In genomic region chr1:135572139-135572892, GRCm38 (mm10) we compare ENCODE assay signal across 18 mouse cellular contexts. TPM values are rescaled to one million over a fixed set of nuclear protein-coding genes. Genes with fewer than 3 reads are reported as not detected.
A peak's percentile ranks its signal among the peaks of the same experiment; 100 is the strongest.
DNase-seq lines count a peak whose midpoint lies in the region; ATAC-seq and TF ChIP-seq lines count a peak whose summit lies in the region.
"Had no signal": no experiment of that assay in that cellular context is flagged by ENCODE, and none has a peak within 500 bp of the region (broad histone marks: within the 10 kb centered on the region; RNA-seq: fewer than 3 reads in every experiment).

No protein-coding gene starts in this region.

- H3K9me3 ChIP-seq in midbrain, embryonic 13.5 days, result no peaks in the 10 kb centered on the region
- H3K9me3 ChIP-seq in midbrain, postnatal 0 days (ENCODE audit: low read length), result no peaks in the 10 kb centered on the region
- no peaks in the 10 kb centered on the region for H3K9me3 ChIP-seq in forebrain, embryonic 11.5 days (ENCODE audit: control insufficient read depth, low read length)
- H3K9me3 ChIP-seq in forebrain, embryonic 16.5 days (ENCODE audit: control insufficient read depth, low read length), result no peaks in the 10 kb centered on the region
- H3K9me3 ChIP-seq in hindbrain, postnatal 0 days (ENCODE audit: low read length), result no peaks in the 10 kb centered on the region
- H3K9me3 ChIP-seq: neural tube, embryonic 12.5 days had no signal

- TF ChIP-seq CTCF in midbrain, postnatal 0 days (IDR thresholded peaks at IDR 0.05), result no peak
- TF ChIP-seq CTCF in hindbrain, postnatal 0 days (IDR thresholded peaks at IDR 0.05; ENCODE audit: low read depth), result no peak

- no peak overlapping the region for H3K4me3 ChIP-seq in midbrain, embryonic 13.5 days (replicated peaks)
- no peak overlapping the region for H3K4me3 ChIP-seq in midbrain, postnatal 0 days (ENCODE audit: low read depth, low read length)
- H3K4me3 ChIP-seq in forebrain, embryonic 11.5 days (ENCODE audit: low read depth, low read length), result no peak overlapping the region
- no peak overlapping the region for H3K4me3 ChIP-seq in forebrain, embryonic 16.5 days (replicated peaks; ENCODE audit: low read length)
- no peak overlapping the region for H3K4me3 ChIP-seq in hindbrain, postnatal 0 days (ENCODE audit: low read length)
- H3K4me3 ChIP-seq: erythroblast, embryonic 14.5 days; neural tube, embryonic 12.5 days had no signal

- no peak; the same call in 1 of the 2 replicates for ATAC-seq in midbrain, embryonic 13.5 days
- ATAC-seq in midbrain, postnatal 0 days (ENCODE audit: low FRiP score), result no peak
- ATAC-seq in forebrain, embryonic 11.5 days (replicated peaks; ENCODE audit: low FRiP score), result 0 out of 2 replicates have a peak, but pooled peaks have one; percentile 30
- ATAC-seq in forebrain, embryonic 16.5 days, result peak; percentile 67
- no peak for ATAC-seq in hindbrain, postnatal 0 days
- no peak for ATAC-seq in megakaryocyte progenitor cell, adult 5-6 weeks (replicated peaks; ENCODE audit: poor library complexity)
- ATAC-seq: intestine, embryonic 16.5 days; liver, postnatal 0 days had no signal

- H3K9ac ChIP-seq in midbrain, embryonic 13.5 days (replicated peaks), result 0 out of 2 replicates have a peak overlapping the region, but pooled peaks have one; percentile 10
- no peak overlapping the region for H3K9ac ChIP-seq in midbrain, postnatal 0 days (replicated peaks; ENCODE audit: low read length, poor library complexity, severe bottlenecking)
- H3K9ac ChIP-seq in forebrain, embryonic 11.5 days (ENCODE audit: low read length), result no peak overlapping the region
- H3K9ac ChIP-seq in forebrain, embryonic 16.5 days (replicated peaks; ENCODE audit: low read depth, low read length), result no peak overlapping the region
- H3K9ac ChIP-seq in hindbrain, postnatal 0 days (replicated peaks; ENCODE audit: low read length), result no peak overlapping the region
- H3K9ac ChIP-seq: liver, postnatal 0 days; neural tube, embryonic 12.5 days had no signal

- no peak overlapping the region for H3K4me2 ChIP-seq in midbrain, embryonic 13.5 days (replicated peaks)
- no peak overlapping the region for H3K4me2 ChIP-seq in midbrain, postnatal 0 days (ENCODE audit: low read depth, low read length, poor library complexity, severe bottlenecking)
- H3K4me2 ChIP-seq in forebrain, embryonic 11.5 days (ENCODE audit: low read depth, low read length, severe bottlenecking), result no peak overlapping the region
- H3K4me2 ChIP-seq in forebrain, embryonic 16.5 days (ENCODE audit: low read length), result no peak overlapping the region
- H3K4me2 ChIP-seq in hindbrain, postnatal 0 days (ENCODE audit: low read depth, low read length), result no peak overlapping the region
- H3K4me2 ChIP-seq: heart, embryonic 11.5 days; neural tube, embryonic 12.5 days had no signal

- H3K36me3 ChIP-seq in midbrain, embryonic 13.5 days, result peaks cover 11% of the 10 kb centered on the region; the same call in 1 of the 2 replicates
- peaks cover 6% of the 10 kb centered on the region; the same call in 1 of the 2 replicates for H3K36me3 ChIP-seq in midbrain, postnatal 0 days (ENCODE audit: insufficient read depth, low read length)
- H3K36me3 ChIP-seq in forebrain, embryonic 11.5 days (ENCODE audit: control insufficient read depth, insufficient read depth, low read length), result no peaks in the 10 kb centered on the region
- peaks cover 2% of the 10 kb centered on the region; the same call in 1 of the 2 replicates for H3K36me3 ChIP-seq in forebrain, embryonic 16.5 days (ENCODE audit: control insufficient read depth, insufficient read depth)
- no peaks in the 10 kb centered on the region for H3K36me3 ChIP-seq in hindbrain, postnatal 0 days (ENCODE audit: insufficient read depth, low read length)
- H3K36me3 ChIP-seq: neural tube, embryonic 12.5 days had no signal

- peaks cover 47% of the 10 kb centered on the region for H3K4me1 ChIP-seq in midbrain, embryonic 13.5 days (replicated peaks)
- H3K4me1 ChIP-seq in midbrain, postnatal 0 days (ENCODE audit: insufficient read depth, low read length), result peaks cover 17% of the 10 kb centered on the region
- no peaks in the 10 kb centered on the region; the same call in 1 of the 2 replicates for H3K4me1 ChIP-seq in forebrain, embryonic 11.5 days (replicated peaks; ENCODE audit: control insufficient read depth, insufficient read depth, low read length)
- H3K4me1 ChIP-seq in forebrain, embryonic 16.5 days (replicated peaks; ENCODE audit: control insufficient read depth, insufficient read depth, low read length), result peaks cover 44% of the 10 kb centered on the region
- H3K4me1 ChIP-seq in hindbrain, postnatal 0 days (ENCODE audit: insufficient read depth, low read length), result peaks cover 8% of the 10 kb centered on the region; the same call in 1 of the 2 replicates

- WGBS in midbrain, embryonic 13.5 days, result 27% methylated on average over 4 of the region's 4 CpGs
- 28% methylated on average over 4 of the region's 4 CpGs for WGBS in midbrain, postnatal 0 days
- 38% methylated on average over 4 of the region's 4 CpGs for WGBS in forebrain, embryonic 11.5 days
- 36% methylated on average over 4 of the region's 4 CpGs for WGBS in forebrain, embryonic 16.5 days
- 33% methylated on average over 4 of the region's 4 CpGs for WGBS in hindbrain, postnatal 0 days

- H3K27me3 ChIP-seq in midbrain, embryonic 13.5 days, result no peaks in the 10 kb centered on the region
- no peaks in the 10 kb centered on the region for H3K27me3 ChIP-seq in midbrain, postnatal 0 days (ENCODE audit: insufficient read depth, low read length)
- H3K27me3 ChIP-seq in forebrain, embryonic 11.5 days (ENCODE audit: control insufficient read depth, insufficient read depth, low read length), result no peaks in the 10 kb centered on the region
- no peaks in the 10 kb centered on the region for H3K27me3 ChIP-seq in forebrain, embryonic 16.5 days (replicated peaks; ENCODE audit: control insufficient read depth, insufficient read depth, low read length)
- no peaks in the 10 kb centered on the region for H3K27me3 ChIP-seq in hindbrain, postnatal 0 days (ENCODE audit: insufficient read depth, low read length)
- H3K27me3 ChIP-seq: neural tube, embryonic 12.5 days had no signal

- peak overlapping the region; percentile 69 for H3K27ac ChIP-seq in midbrain, embryonic 13.5 days
- H3K27ac ChIP-seq in midbrain, postnatal 0 days (ENCODE audit: low read depth, low read length), result no peak overlapping the region
- peak overlapping the region; percentile 9; the same call in 1 of the 2 replicates for H3K27ac ChIP-seq in forebrain, embryonic 11.5 days (ENCODE audit: low read depth, low read length)
- peak overlapping the region; percentile 78 for H3K27ac ChIP-seq in forebrain, embryonic 16.5 days (ENCODE audit: low read length)
- H3K27ac ChIP-seq in hindbrain, postnatal 0 days, result no peak overlapping the region
- H3K27ac ChIP-seq: kidney, postnatal 0 days; neural tube, embryonic 12.5 days had no signal

- DNase-seq in midbrain, postnatal 0 days (ENCODE audit: low spot score), result no peak
- DNase-seq in forebrain, embryonic 11.5 days (ENCODE audit: low spot score), result no peak
- peak; percentile 51 for DNase-seq in hindbrain, postnatal 0 days (ENCODE audit: low spot score)
- no peak for DNase-seq in lung, postnatal 25 days (ENCODE audit: low spot score)
- DNase-seq: cerebellum, adult 9-11 months; liver; liver, postnatal 0 days; lung, postnatal 14 days; right cerebral cortex, postnatal 25 days; thymus, postnatal 4 days had no signal

RNA-seq across cellular contexts. Expression of gene Nav1, which starts 34.8 kb away (rescaled TPM):
- polyA plus RNA-seq in midbrain, embryonic 13.5 days (2015; fragmentation: Nextera tagmentation; extraction: Ambion mirVana), result 38.0 and 38.1 TPM in 2 replicates
- total RNA-seq in midbrain, postnatal 0 days (2014; rRNA removed), result 99.1 and 109 TPM in 2 replicates
- polyA plus RNA-seq in midbrain, postnatal 0 days (2015; fragmentation: Nextera tagmentation; extraction: Ambion mirVana), result 37.3 and 46.5 TPM in 2 replicates
- 23.4 and 26.9 TPM in 2 replicates for polyA plus RNA-seq in forebrain, embryonic 11.5 days (2014; fragmentation: Nextera tagmentation; extraction: Ambion mirVana)
- polyA plus RNA-seq in forebrain, embryonic 16.5 days (2015; fragmentation: Nextera tagmentation; extraction: Ambion mirVana), result 48.6 and 62.6 TPM in 2 replicates
- total RNA-seq in hindbrain, postnatal 0 days (2014; rRNA removed), result 90.0 and 106 TPM in 2 replicates
- 38.6 and 39.9 TPM in 2 replicates for polyA plus RNA-seq in hindbrain, postnatal 0 days (2015; fragmentation: Nextera tagmentation; extraction: Ambion mirVana)
- total RNA-seq in megakaryocyte progenitor cell, adult 5-6 weeks (2015), result 15.7 and 16.9 TPM in 2 replicates
- 2.0 and 2.8 TPM in 2 replicates for total RNA-seq in megakaryocyte progenitor cell, adult 5-6 weeks (2017)

Comparison
In these comparisons a context has a peak if more than half of its experiments do, and no peak if none do; other contexts are left out.
1. H3K27ac ChIP-seq: peak in midbrain, embryonic 13.5 days (single experiment), forebrain, embryonic 11.5 days (single experiment) and forebrain, embryonic 16.5 days (single experiment); none in midbrain, postnatal 0 days (single experiment) and hindbrain, postnatal 0 days (single experiment).
2. ATAC-seq: peak in forebrain, embryonic 11.5 days (single experiment) and forebrain, embryonic 16.5 days (single experiment); none in midbrain, embryonic 13.5 days (single experiment), midbrain, postnatal 0 days (single experiment), hindbrain, postnatal 0 days (single experiment) and megakaryocyte progenitor cell, adult 5-6 weeks (single experiment).